Mouse (Mus musculus): ENCODE results near the gene Jmjd6. TPM values are rescaled to one million over a fixed set of nuclear protein-coding genes. Genes with fewer than 3 reads are reported as not detected.

Gene Jmjd6
- polyA plus RNA-seq, 1 experiment from 2014 or later: 89.0 TPM

- Histone ChIP-seq H3K4me2 (no peak overlapping the region), H3K4me1 (ENCODE audit: control insufficient read depth, insufficient read depth, low read length) (peaks cover 27% of the 10 kb centered on the region), H3K4me3 (ENCODE audit: low read depth, low read length) (no peak overlapping the region), H3K36me3 (ENCODE audit: control insufficient read depth, insufficient read depth, low read length) (no peaks in the 10 kb centered on the region), H3K27ac (ENCODE audit: low read depth, low read length) (no peak overlapping the region), H3K27me3 (ENCODE audit: control insufficient read depth, insufficient read depth, low read length) (no peaks in the 10 kb centered on the region), H3K9ac (ENCODE audit: low read depth, low read length) (no peak overlapping the region), H3K9me3 (replicated peaks; ENCODE audit: control insufficient read depth, low read length) (no peaks in the 10 kb centered on the region)
- WGBS (ENCODE audit: insufficient replicate concordance): 72% methylated on average over 11 of the region's 11 CpGs
- no peak for ATAC-seq (replicated peaks; ENCODE audit: insufficient number of reproducible peaks, low FRiP score, low TSS enrichment)
These were observed 34.3 kb downstream of the Jmjd6 start for GRCm38 (mm10) chr11:116808811-116809395.

GRCm38 (mm10) chr11:116807938-116808606 is 35.2 kb downstream of the Jmjd6 start:
- Histone ChIP-seq H3K4me1 (ENCODE audit: control insufficient read depth, insufficient read depth, low read length) (peaks cover 19% of the 10 kb centered on the region), H3K27me3 (ENCODE audit: control insufficient read depth, insufficient read depth, low read length) (no peaks in the 10 kb centered on the region), H3K4me3 (ENCODE audit: low read depth, low read length) (no peak overlapping the region), H3K4me2 (no peak overlapping the region), H3K36me3 (ENCODE audit: control insufficient read depth, insufficient read depth, low read length) (no peaks in the 10 kb centered on the region), H3K9me3 (replicated peaks; ENCODE audit: control insufficient read depth, low read length) (no peaks in the 10 kb centered on the region), H3K9ac (ENCODE audit: low read depth, low read length) (peak overlapping the region; percentile 22; the same call in 1 of the 2 replicates), H3K27ac (ENCODE audit: low read depth, low read length) (peak overlapping the region; percentile 66)
- no peak for ATAC-seq (replicated peaks; ENCODE audit: insufficient number of reproducible peaks, low FRiP score, low TSS enrichment)
- 24% methylated on average over 7 of the region's 7 CpGs for WGBS (ENCODE audit: insufficient replicate concordance)

- Histone ChIP-seq H3K27ac (ENCODE audit: low read depth, low read length) (peak overlapping the region; percentile 66), H3K9ac (ENCODE audit: low read depth, low read length) (peak overlapping the region; percentile 22; the same call in 1 of the 2 replicates), H3K9me3 (replicated peaks; ENCODE audit: control insufficient read depth, low read length) (no peaks in the 10 kb centered on the region), H3K27me3 (ENCODE audit: control insufficient read depth, insufficient read depth, low read length) (no peaks in the 10 kb centered on the region), H3K4me1 (ENCODE audit: control insufficient read depth, insufficient read depth, low read length) (peaks cover 13% of the 10 kb centered on the region), H3K36me3 (ENCODE audit: control insufficient read depth, insufficient read depth, low read length) (no peaks in the 10 kb centered on the region), H3K4me3 (ENCODE audit: low read depth, low read length) (no peak overlapping the region), H3K4me2 (no peak overlapping the region)
- no peak for ATAC-seq (replicated peaks; ENCODE audit: insufficient number of reproducible peaks, low FRiP score, low TSS enrichment)
- WGBS (ENCODE audit: insufficient replicate concordance): 58% methylated on average over 3 of the region's 3 CpGs
These were observed 35.7 kb downstream of the Jmjd6 start for GRCm38 (mm10) chr11:116807526-116807925.

- Histone ChIP-seq H3K9ac (ENCODE audit: low read depth, low read length) (no peak overlapping the region), H3K9me3 (replicated peaks; ENCODE audit: control insufficient read depth, low read length) (no peaks in the 10 kb centered on the region), H3K27me3 (ENCODE audit: control insufficient read depth, insufficient read depth, low read length) (no peaks in the 10 kb centered on the region), H3K4me2 (no peak overlapping the region), H3K4me3 (ENCODE audit: low read depth, low read length) (no peak overlapping the region), H3K27ac (ENCODE audit: low read depth, low read length) (peak overlapping the region; percentile 66), H3K4me1 (ENCODE audit: control insufficient read depth, insufficient read depth, low read length) (peaks cover 9% of the 10 kb centered on the region), H3K36me3 (ENCODE audit: control insufficient read depth, insufficient read depth, low read length) (no peaks in the 10 kb centered on the region)
- ATAC-seq (replicated peaks; ENCODE audit: insufficient number of reproducible peaks, low FRiP score, low TSS enrichment): no peak
- WGBS (ENCODE audit: insufficient replicate concordance): 56% methylated on average over 7 of the region's 7 CpGs
These were observed 36.1 kb downstream of the Jmjd6 start for GRCm38 (mm10) chr11:116807116-116807515.

GRCm38 (mm10) chr11:116806136-116807071 is 36.8 kb downstream of the Jmjd6 start:
- Histone ChIP-seq H3K4me1 (ENCODE audit: control insufficient read depth, insufficient read depth, low read length) (peaks cover 5% of the 10 kb centered on the region), H3K4me2 (no peak overlapping the region), H3K9me3 (replicated peaks; ENCODE audit: control insufficient read depth, low read length) (no peaks in the 10 kb centered on the region), H3K4me3 (ENCODE audit: low read depth, low read length) (no peak overlapping the region), H3K27ac (ENCODE audit: low read depth, low read length) (peak overlapping the region; percentile 66), H3K9ac (ENCODE audit: low read depth, low read length) (no peak overlapping the region), H3K27me3 (ENCODE audit: control insufficient read depth, insufficient read depth, low read length) (no peaks in the 10 kb centered on the region), H3K36me3 (ENCODE audit: control insufficient read depth, insufficient read depth, low read length) (no peaks in the 10 kb centered on the region)
- no peak for ATAC-seq (replicated peaks; ENCODE audit: insufficient number of reproducible peaks, low FRiP score, low TSS enrichment)
- WGBS (ENCODE audit: insufficient replicate concordance): 70% methylated on average over 15 of the region's 15 CpGs

- H3K9ac ChIP-seq (ENCODE audit: low read depth, low read length): no peak overlapping the region
- no peak for ATAC-seq (replicated peaks; ENCODE audit: insufficient number of reproducible peaks, low FRiP score, low TSS enrichment)
- no peak overlapping the region for H3K27ac ChIP-seq (ENCODE audit: low read depth, low read length)
- WGBS (ENCODE audit: insufficient replicate concordance): 74% methylated on average over 5 of the region's 5 CpGs
- H3K9me3 ChIP-seq (replicated peaks; ENCODE audit: control insufficient read depth, low read length): no peaks in the 10 kb centered on the region
- H3K4me2 ChIP-seq: no peak overlapping the region
- no peak overlapping the region for H3K4me3 ChIP-seq (ENCODE audit: low read depth, low read length)
- H3K36me3 ChIP-seq (ENCODE audit: control insufficient read depth, insufficient read depth, low read length): no peaks in the 10 kb centered on the region
- H3K4me1 ChIP-seq (ENCODE audit: control insufficient read depth, insufficient read depth, low read length): no peaks in the 10 kb centered on the region; the same call in 1 of the 2 replicates
- no peaks in the 10 kb centered on the region for H3K27me3 ChIP-seq (ENCODE audit: control insufficient read depth, insufficient read depth, low read length)
These were observed 40.5 kb downstream of the Jmjd6 start for GRCm38 (mm10) chr11:116802709-116803108.

- Histone ChIP-seq H3K27me3 (ENCODE audit: control insufficient read depth, insufficient read depth, low read length) (no peaks in the 10 kb centered on the region), H3K4me2 (no peak overlapping the region), H3K9me3 (replicated peaks; ENCODE audit: control insufficient read depth, low read length) (no peaks in the 10 kb centered on the region), H3K27ac (ENCODE audit: low read depth, low read length) (no peak overlapping the region), H3K9ac (ENCODE audit: low read depth, low read length) (no peak overlapping the region), H3K36me3 (ENCODE audit: control insufficient read depth, insufficient read depth, low read length) (no peaks in the 10 kb centered on the region), H3K4me1 (ENCODE audit: control insufficient read depth, insufficient read depth, low read length) (no peaks in the 10 kb centered on the region), H3K4me3 (ENCODE audit: low read depth, low read length) (no peak overlapping the region)
- WGBS (ENCODE audit: insufficient replicate concordance): 52% methylated on average over 5 of the region's 5 CpGs
- no peak for ATAC-seq (replicated peaks; ENCODE audit: insufficient number of reproducible peaks, low FRiP score, low TSS enrichment)
These were observed 42.1 kb downstream of the Jmjd6 start for GRCm38 (mm10) chr11:116801106-116801505.

- no peak overlapping the region for H3K9ac ChIP-seq (ENCODE audit: low read depth, low read length)
- no peak overlapping the region for H3K27ac ChIP-seq (ENCODE audit: low read depth, low read length)
- H3K36me3 ChIP-seq (ENCODE audit: control insufficient read depth, insufficient read depth, low read length): no peaks in the 10 kb centered on the region
- no peak overlapping the region for H3K4me2 ChIP-seq
- H3K4me3 ChIP-seq (ENCODE audit: low read depth, low read length): no peak overlapping the region
- no peaks in the 10 kb centered on the region for H3K27me3 ChIP-seq (ENCODE audit: control insufficient read depth, insufficient read depth, low read length)
- no peaks in the 10 kb centered on the region for H3K9me3 ChIP-seq (replicated peaks; ENCODE audit: control insufficient read depth, low read length)
- WGBS (ENCODE audit: insufficient replicate concordance): 82% methylated on average over 5 of the region's 5 CpGs
- H3K4me1 ChIP-seq (ENCODE audit: control insufficient read depth, insufficient read depth, low read length): no peaks in the 10 kb centered on the region
- no peak for ATAC-seq (replicated peaks; ENCODE audit: insufficient number of reproducible peaks, low FRiP score, low TSS enrichment)
These were observed 43.9 kb downstream of the Jmjd6 start for GRCm38 (mm10) chr11:116799364-116799763.
